Mouse (Mus musculus) heart, embryonic 10.5 days (tissue): ENCODE data around the gene Stx1b. TPM values are rescaled to one million over a fixed set of nuclear protein-coding genes. Genes with fewer than 3 reads are reported as not detected.
A peak's percentile ranks its signal among the peaks of the same experiment; 100 is the strongest.
"Not testable (repeated sequence)": the region's sequence is repeated elsewhere in the genome, so short reads cannot be mapped to it uniquely, and the experiment has no call there.

Source experiments
- DNase-seq: peaks from one replicate; pipeline ENCODE4 v3.0.0-alpha.2; 2017; ENCODE audit warnings: low spot score
- H3K27ac ChIP-seq: fragments of 300-500 bp; sonication (generic); 2 replicates; pipeline ENCODE4 v1.5.1; 2016; ENCODE audit warnings: mild to moderate bottlenecking
- H3K27me3 ChIP-seq: fragments of 300-500 bp; sonication (generic); 2 replicates; pipeline ENCODE4 v1.6.1; 2016; ENCODE audit warnings: mild to moderate bottlenecking; ENCODE audit not compliant: poor library complexity, insufficient read depth, severe bottlenecking
- H3K36me3 ChIP-seq: fragments of 300-500 bp; sonication (generic); 2 replicates; pipeline ENCODE4 v1.6.1; 2016; ENCODE audit warnings: mild to moderate bottlenecking, moderate library complexity
- H3K4me1 ChIP-seq: fragments of 300-500 bp; sonication (generic); 2 replicates; pipeline ENCODE4 v1.6.1; 2016; ENCODE audit warnings: mild to moderate bottlenecking
- H3K4me3 ChIP-seq: fragments of 300-500 bp; sonication (generic); 2 replicates; pipeline ENCODE4 v1.5.1; 2016; ENCODE audit warnings: mild to moderate bottlenecking, moderate library complexity
- H3K9me3 ChIP-seq: fragments of 300-500 bp; sonication (generic); 2 replicates; pipeline ENCODE4 v1.6.1; 2016; ENCODE audit warnings: mild to moderate bottlenecking, moderate library complexity
- whole genome bisulfite sequencing: fragments of 180-500 bp; shearing (Covaris S2); methylation state at CpG from one replicate; pipeline ENCODE4 v1.1.7; 2016; 5-methylcytosine and 5-hydroxymethylcytosine counted together
- polyA plus RNA-seq: library from polyadenylated mRNA; unstranded; fragments of >200 nt; fragmentation: Nextera tagmentation; extraction: Ambion mirVana; gene quantifications from 2 replicates; pipeline ENCODE4 v1.2.1, GENCODE M21; 2016

Gene Stx1b
- polyA plus RNA-seq, 1 experiment from 2014 or later, result 3.2 TPM

GRCm38 (mm10) chr7:127840031-127840430 is 15.7 kb upstream of the Stx1b start:
- peaks cover 19% of the 10 kb centered on the region for H3K36me3 ChIP-seq
- not testable (repeated sequence) for H3K9me3 ChIP-seq, H3K27ac ChIP-seq, DNase-seq, H3K27me3 ChIP-seq, H3K4me3 ChIP-seq
- peaks cover 14% of the 10 kb centered on the region for H3K4me1 ChIP-seq
- 68% methylated on average over 2 of the region's 2 CpGs for WGBS

- H3K9me3 ChIP-seq, H3K36me3 ChIP-seq, DNase-seq, H3K27ac ChIP-seq, H3K4me3 ChIP-seq, H3K27me3 ChIP-seq: not testable (repeated sequence)
- 69% methylated on average over 4 of the region's 4 CpGs for WGBS
- H3K4me1 ChIP-seq, result peaks cover 12% of the 10 kb centered on the region
These were observed 13.5 kb upstream of the Stx1b start for GRCm38 (mm10) chr7:127837878-127838277.

- peaks cover 8% of the 10 kb centered on the region for H3K4me1 ChIP-seq
- no peaks in the 10 kb centered on the region for H3K27me3 ChIP-seq
- no peak for DNase-seq
- no peak overlapping the region for H3K27ac ChIP-seq
- WGBS, result 83% methylated on average over 5 of the region's 5 CpGs
- H3K36me3 ChIP-seq, result no peaks in the 10 kb centered on the region
- H3K9me3 ChIP-seq, result no peaks in the 10 kb centered on the region
- no peak overlapping the region for H3K4me3 ChIP-seq
These were observed 13.1 kb upstream of the Stx1b start for GRCm38 (mm10) chr7:127837473-127837872.

GRCm38 (mm10) chr7:127835550-127835949 is 11.2 kb upstream of the Stx1b start:
- H3K9me3 ChIP-seq, result no peaks in the 10 kb centered on the region
- no peak overlapping the region for H3K4me3 ChIP-seq
- WGBS, result 72% methylated on average over 2 of the region's 2 CpGs
- H3K27ac ChIP-seq, result no peak overlapping the region
- no peaks in the 10 kb centered on the region for H3K36me3 ChIP-seq
- H3K27me3 ChIP-seq, result no peaks in the 10 kb centered on the region
- DNase-seq, result no peak
- H3K4me1 ChIP-seq, result no peaks in the 10 kb centered on the region

GRCm38 (mm10) chr7:127823236-127824171 is 845 bp downstream of the Stx1b start:
- 57% methylated on average over 7 of the region's 11 CpGs for WGBS
- DNase-seq, result no peak
- H3K27ac ChIP-seq, result peak overlapping the region; percentile 84
- H3K9me3 ChIP-seq, result no peaks in the 10 kb centered on the region
- H3K27me3 ChIP-seq, result no peaks in the 10 kb centered on the region; the same call in 1 of the 2 replicates
- H3K4me3 ChIP-seq, result peak overlapping the region; percentile 72
- H3K4me1 ChIP-seq, result peaks cover 29% of the 10 kb centered on the region
- H3K36me3 ChIP-seq, result no peaks in the 10 kb centered on the region

GRCm38 (mm10) chr7:127822494-127822893 is 1.9 kb downstream of the Stx1b start:
- no peaks in the 10 kb centered on the region for H3K9me3 ChIP-seq
- H3K36me3 ChIP-seq, result no peaks in the 10 kb centered on the region
- peaks cover 29% of the 10 kb centered on the region for H3K4me1 ChIP-seq
- no peak for DNase-seq
- 88% methylated on average over 3 of the region's 3 CpGs for whole genome bisulfite sequencing
- H3K4me3 ChIP-seq, result no peak overlapping the region
- H3K27me3 ChIP-seq, result no peaks in the 10 kb centered on the region; the same call in 1 of the 2 replicates
- H3K27ac ChIP-seq, result no peak overlapping the region

GRCm38 (mm10) chr7:127820836-127821509 is 3.4 kb downstream of the Stx1b start:
- Histone ChIP-seq H3K4me1 (peaks cover 33% of the 10 kb centered on the region), H3K4me3 (no peak overlapping the region), H3K27ac (0 out of 2 replicates have a peak overlapping the region, but pooled peaks have one; percentile 13), H3K9me3 (no peaks in the 10 kb centered on the region), H3K36me3 (no peaks in the 10 kb centered on the region), H3K27me3 (no peaks in the 10 kb centered on the region; the same call in 1 of the 2 replicates)
- 55% methylated on average over 13 of the region's 13 CpGs for WGBS
- DNase-seq, result no peak

GRCm38 (mm10) chr7:127817776-127818175 is 6.6 kb downstream of the Stx1b start:
- H3K9me3 ChIP-seq, result no peaks in the 10 kb centered on the region
- DNase-seq, result no peak
- no peak overlapping the region for H3K27ac ChIP-seq
- H3K36me3 ChIP-seq, result 0 out of 2 replicates have a peak, but pooled peaks cover 3% of the 10 kb centered on the region
- H3K4me1 ChIP-seq, result peaks cover 21% of the 10 kb centered on the region
- H3K4me3 ChIP-seq, result no peak overlapping the region
- H3K27me3 ChIP-seq, result no peaks in the 10 kb centered on the region
- 85% methylated on average over 5 of the region's 5 CpGs for whole genome bisulfite sequencing

- H3K4me1 ChIP-seq, result peaks cover 21% of the 10 kb centered on the region
- no peak for DNase-seq
- no peak overlapping the region for H3K4me3 ChIP-seq
- 0 out of 2 replicates have a peak, but pooled peaks cover 3% of the 10 kb centered on the region for H3K36me3 ChIP-seq
- WGBS, result 61% methylated on average over 7 of the region's 7 CpGs
- no peak overlapping the region for H3K27ac ChIP-seq
- H3K9me3 ChIP-seq, result no peaks in the 10 kb centered on the region
- no peaks in the 10 kb centered on the region for H3K27me3 ChIP-seq
These were observed 7.3 kb downstream of the Stx1b start for GRCm38 (mm10) chr7:127817053-127817452.

GRCm38 (mm10) chr7:127815954-127816821 is 8.2 kb downstream of the Stx1b start:
- 0 out of 2 replicates have a peak overlapping the region, but pooled peaks have one; percentile 42 for H3K27ac ChIP-seq
- no peak for DNase-seq
- no peaks in the 10 kb centered on the region for H3K9me3 ChIP-seq
- H3K36me3 ChIP-seq, result 0 out of 2 replicates have a peak, but pooled peaks cover 3% of the 10 kb centered on the region
- H3K4me3 ChIP-seq, result no peak overlapping the region
- peaks cover 20% of the 10 kb centered on the region for H3K4me1 ChIP-seq
- no peaks in the 10 kb centered on the region for H3K27me3 ChIP-seq
- WGBS, result 62% methylated on average over 15 of the region's 15 CpGs

- H3K4me3 ChIP-seq, result no peak overlapping the region
- no peak overlapping the region for H3K27ac ChIP-seq
- 0 out of 2 replicates have a peak, but pooled peaks cover 7% of the 10 kb centered on the region for H3K36me3 ChIP-seq
- 0 out of 2 replicates have a peak, but pooled peaks cover 4% of the 10 kb centered on the region for H3K27me3 ChIP-seq
- H3K4me1 ChIP-seq, result peaks cover 20% of the 10 kb centered on the region
- WGBS, result 84% methylated on average over 15 of the region's 15 CpGs
- H3K9me3 ChIP-seq, result no peaks in the 10 kb centered on the region
- DNase-seq, result no peak
These were observed 9.2 kb downstream of the Stx1b start for GRCm38 (mm10) chr7:127815116-127815665.
